In the genomic region with DNA sequence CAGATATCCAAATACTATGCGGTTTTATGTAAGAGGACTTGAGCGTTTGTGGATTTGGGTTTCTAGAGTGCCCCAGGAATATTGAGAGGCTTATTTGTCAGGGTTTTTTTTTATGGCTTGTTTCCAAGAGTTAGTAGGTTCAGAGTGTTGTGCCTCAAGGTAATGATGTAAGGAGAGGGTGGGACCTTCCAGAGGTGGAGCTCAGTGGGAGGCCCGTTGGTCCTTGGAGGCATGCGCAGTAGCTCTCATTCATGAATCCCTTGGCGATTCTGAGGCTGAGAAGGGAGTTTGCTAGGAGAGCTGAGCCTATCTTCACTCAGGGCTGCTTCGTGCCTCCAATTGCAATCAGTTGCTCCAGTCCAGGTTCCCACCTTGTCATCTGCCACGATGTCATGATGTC, we compare ENCODE assay signal across 29 mouse cellular contexts. TPM values are rescaled to one million over a fixed set of nuclear protein-coding genes. Genes with fewer than 3 reads are reported as not detected.
A peak's percentile ranks its signal among the peaks of the same experiment; 100 is the strongest.
DNase-seq lines count a peak whose midpoint lies in the region; ATAC-seq and TF ChIP-seq lines count a peak whose summit lies in the region.
"Had no signal": no experiment of that assay in that cellular context is flagged by ENCODE, and none has a peak within 500 bp of the region (broad histone marks: within the 10 kb centered on the region; RNA-seq: fewer than 3 reads in every experiment).

No protein-coding gene starts in this region.

- 32% methylated on average over 7 of the region's 7 CpGs for WGBS in heart, embryonic 10.5 days
- WGBS in lung, postnatal 0 days: 29% methylated on average over 7 of the region's 7 CpGs
- 27% methylated on average over 7 of the region's 7 CpGs for WGBS in embryonic facial prominence, embryonic 14.5 days
- 30% methylated on average over 7 of the region's 7 CpGs for WGBS in midbrain, embryonic 14.5 days

- no peak overlapping the region for H3K4me2 ChIP-seq in lung, postnatal 0 days (replicated peaks; ENCODE audit: low read depth, low read length)
- no peak overlapping the region for H3K4me2 ChIP-seq in embryonic facial prominence, embryonic 14.5 days (ENCODE audit: low read depth, low read length)
- no peak overlapping the region for H3K4me2 ChIP-seq in midbrain, embryonic 14.5 days (ENCODE audit: low read length)
- H3K4me2 ChIP-seq: embryonic facial prominence, embryonic 12.5 days; forebrain, embryonic 13.5 days; heart, embryonic 13.5 days; hindbrain, embryonic 12.5 days; hindbrain, embryonic 15.5 days had no signal

- H3K9me3 ChIP-seq in heart, embryonic 10.5 days: no peaks in the 10 kb centered on the region
- H3K9me3 ChIP-seq in lung, postnatal 0 days (ENCODE audit: low read length): no peaks in the 10 kb centered on the region
- no peaks in the 10 kb centered on the region for H3K9me3 ChIP-seq in embryonic facial prominence, embryonic 14.5 days (ENCODE audit: control insufficient read depth, low read length)
- no peaks in the 10 kb centered on the region for H3K9me3 ChIP-seq in midbrain, embryonic 14.5 days (ENCODE audit: control insufficient read depth, low read length)
- H3K9me3 ChIP-seq: embryonic facial prominence, embryonic 12.5 days; forebrain, embryonic 10.5 days; forebrain, embryonic 13.5 days; G1E; heart, embryonic 13.5 days; hindbrain, embryonic 12.5 days; hindbrain, embryonic 15.5 days had no signal

- no peak overlapping the region for H3K27ac ChIP-seq in heart, embryonic 10.5 days
- H3K27ac ChIP-seq in lung, postnatal 0 days (ENCODE audit: low read length): no peak overlapping the region
- no peak overlapping the region for H3K27ac ChIP-seq in embryonic facial prominence, embryonic 14.5 days (replicated peaks; ENCODE audit: low read depth, low read length)
- H3K27ac ChIP-seq in midbrain, embryonic 14.5 days (replicated peaks; ENCODE audit: low read depth, low read length): no peak overlapping the region
- H3K27ac ChIP-seq: embryonic facial prominence, embryonic 12.5 days; forebrain, embryonic 10.5 days; forebrain, embryonic 13.5 days; heart, embryonic 13.5 days; hindbrain, embryonic 12.5 days; hindbrain, embryonic 15.5 days had no signal

- no peak for TF ChIP-seq CTCF in lung, postnatal 0 days (IDR thresholded peaks at IDR 0.05)

- no peak overlapping the region for H3K9ac ChIP-seq in lung, postnatal 0 days (replicated peaks; ENCODE audit: low read depth)
- H3K9ac ChIP-seq in embryonic facial prominence, embryonic 14.5 days (ENCODE audit: low read depth, low read length): no peak overlapping the region
- no peak overlapping the region for H3K9ac ChIP-seq in midbrain, embryonic 14.5 days (replicated peaks; ENCODE audit: low read length)
- H3K9ac ChIP-seq: embryonic facial prominence, embryonic 12.5 days; forebrain, embryonic 13.5 days; heart, embryonic 13.5 days; hindbrain, embryonic 12.5 days; hindbrain, embryonic 15.5 days had no signal

- H3K4me1 ChIP-seq in heart, embryonic 10.5 days: peaks cover 17% of the 10 kb centered on the region
- H3K4me1 ChIP-seq in lung, postnatal 0 days (ENCODE audit: insufficient read depth, low read depth, low read length): no peaks in the 10 kb centered on the region
- H3K4me1 ChIP-seq in embryonic facial prominence, embryonic 14.5 days (ENCODE audit: control insufficient read depth, insufficient read depth, low read length): no peaks in the 10 kb centered on the region; the same call in 1 of the 2 replicates
- no peaks in the 10 kb centered on the region for H3K4me1 ChIP-seq in midbrain, embryonic 14.5 days (ENCODE audit: control insufficient read depth, insufficient read depth, low read length)

- ATAC-seq in lung, postnatal 0 days: peak; percentile 52
- peak; percentile 9; the same call in 1 of the 2 replicates for ATAC-seq in embryonic facial prominence, embryonic 14.5 days (ENCODE audit: low read depth)
- no peak for ATAC-seq in midbrain, embryonic 14.5 days (ENCODE audit: low FRiP score, low TSS enrichment)
- ATAC-seq: forebrain, embryonic 13.5 days; forebrain, embryonic 16.5 days; Patski had no signal

- peaks cover 65% of the 10 kb centered on the region for H3K27me3 ChIP-seq in heart, embryonic 10.5 days (ENCODE audit: insufficient read depth, poor library complexity, severe bottlenecking)
- H3K27me3 ChIP-seq in lung, postnatal 0 days (replicated peaks; ENCODE audit: insufficient read depth, low read length): peaks cover 33% of the 10 kb centered on the region
- peaks cover 50% of the 10 kb centered on the region for H3K27me3 ChIP-seq in embryonic facial prominence, embryonic 14.5 days (replicated peaks; ENCODE audit: control insufficient read depth, insufficient read depth, low read length)
- H3K27me3 ChIP-seq in midbrain, embryonic 14.5 days (ENCODE audit: control insufficient read depth, insufficient read depth, low read length): peaks cover 45% of the 10 kb centered on the region

- peak; percentile 9 for DNase-seq in embryo, embryonic 10 days (ENCODE audit: low spot score)
- DNase-seq in embryo, embryonic 9.5 days (ENCODE audit: extremely low spot score): no peak
- DNase-seq in heart, embryonic 10.5 days (ENCODE audit: low spot score): peak; percentile 71
- DNase-seq in heart, adult 9 months (ENCODE audit: low spot score in 2 of 2): no peak
- DNase-seq in lung, postnatal 0 days (ENCODE audit: low spot score): peak; percentile 57
- no peak for DNase-seq in lung, postnatal 14 days
- peak; percentile 34 for DNase-seq in embryonic facial prominence, embryonic 14.5 days (ENCODE audit: low spot score)
- DNase-seq in midbrain, embryonic 14.5 days: no peak
- DNase-seq: adrenal gland, adult 2 months; adrenal gland, postnatal 14 days; cerebellum, adult 11 months; cerebellum, adult 2 months; cerebellum, adult 9-11 months; cerebellum, postnatal 25 days; embryo, embryonic 11 days; gastrocnemius, postnatal 10 days; gastrocnemius, postnatal 36 days; heart, postnatal 14 days had no signal

- H3K36me3 ChIP-seq in heart, embryonic 10.5 days: no peaks in the 10 kb centered on the region
- H3K36me3 ChIP-seq in lung, postnatal 0 days (ENCODE audit: insufficient read depth, low read length): no peaks in the 10 kb centered on the region
- no peaks in the 10 kb centered on the region for H3K36me3 ChIP-seq in embryonic facial prominence, embryonic 14.5 days (ENCODE audit: control insufficient read depth, insufficient read depth, low read length)
- H3K36me3 ChIP-seq in midbrain, embryonic 14.5 days (ENCODE audit: control insufficient read depth, insufficient read depth, low read length): no peaks in the 10 kb centered on the region
- H3K36me3 ChIP-seq: embryonic facial prominence, embryonic 12.5 days; forebrain, embryonic 10.5 days; G1E; heart, embryonic 13.5 days; hindbrain, embryonic 12.5 days; hindbrain, embryonic 15.5 days had no signal

- H3K4me3 ChIP-seq in heart, embryonic 10.5 days: no peak overlapping the region
- H3K4me3 ChIP-seq in lung, postnatal 0 days (ENCODE audit: low read depth, low read length): no peak overlapping the region
- H3K4me3 ChIP-seq in embryonic facial prominence, embryonic 14.5 days (ENCODE audit: low read depth, low read length): no peak overlapping the region
- H3K4me3 ChIP-seq in midbrain, embryonic 14.5 days (replicated peaks; ENCODE audit: low read depth, low read length): no peak overlapping the region
- H3K4me3 ChIP-seq: embryonic facial prominence, embryonic 12.5 days; forebrain, embryonic 10.5 days; forebrain, embryonic 13.5 days; heart, embryonic 13.5 days; hindbrain, embryonic 12.5 days; hindbrain, embryonic 15.5 days had no signal

- no peak for TF ChIP-seq EP300 in lung, postnatal 0 days (IDR thresholded peaks at IDR 0.05)

RNA-seq across cellular contexts. Expression of a gene that starts 4.4 kb away (rescaled TPM):
- not detected in 2 replicates for polyA plus RNA-seq in heart, embryonic 10.5 days (2016; fragmentation: Nextera tagmentation; extraction: Ambion mirVana)
- polyA plus RNA-seq in lung, postnatal 0 days (2015; fragmentation: Nextera tagmentation; extraction: Ambion mirVana): not detected in 2 replicates
- polyA plus RNA-seq in embryonic facial prominence, embryonic 14.5 days (2014; fragmentation: Nextera tagmentation; extraction: Ambion mirVana): 0.39 and 0.72 TPM in 2 replicates
- polyA plus RNA-seq in midbrain, embryonic 14.5 days (2014; fragmentation: Nextera tagmentation; extraction: Ambion mirVana): 9.6 and 10.2 TPM in 2 replicates
- polyA plus RNA-seq: cerebellum, adult 2 months; G1E; heart, embryonic 13.5 days; heart, embryonic 16.5 days; intestine, embryonic 14.5 days; Patski had no signal

Comparison
In these comparisons a context has a peak if more than half of its experiments do, and no peak if none do; other contexts are left out.
1. DNase-seq: peak in embryo, embryonic 10 days (single experiment), heart, embryonic 10.5 days (single experiment), lung, postnatal 0 days (single experiment) and embryonic facial prominence, embryonic 14.5 days (single experiment); none in embryo, embryonic 9.5 days (single experiment), heart, adult 9 months (0 of 2), lung, postnatal 14 days (single experiment) and midbrain, embryonic 14.5 days (single experiment).